Mouse (Mus musculus) mouse trophoblast stem cell (cell line): ENCODE measurements around the gene Ccdc117.
"Not testable (repeated sequence)": the region's sequence is repeated elsewhere in the genome, so short reads cannot be mapped to it uniquely, and the experiment has no call there.

ENCODE experiments used
- in situ Hi-C, 2 experiments: fragments of 300-500 bp; cut with MseI, MboI; formaldehyde crosslinking; loops; 2 replicates in 1 of 2; 3 replicates in 1 of 2; pipeline ENCODE4 v1.15.1; 2025

The Ccdc117 gene

GRCm38 (mm10) chr11:5533108-5533507 lies 8.9 kb downstream of the Ccdc117 start:
- in situ Hi-C loops, result no loop called here

DNA sequence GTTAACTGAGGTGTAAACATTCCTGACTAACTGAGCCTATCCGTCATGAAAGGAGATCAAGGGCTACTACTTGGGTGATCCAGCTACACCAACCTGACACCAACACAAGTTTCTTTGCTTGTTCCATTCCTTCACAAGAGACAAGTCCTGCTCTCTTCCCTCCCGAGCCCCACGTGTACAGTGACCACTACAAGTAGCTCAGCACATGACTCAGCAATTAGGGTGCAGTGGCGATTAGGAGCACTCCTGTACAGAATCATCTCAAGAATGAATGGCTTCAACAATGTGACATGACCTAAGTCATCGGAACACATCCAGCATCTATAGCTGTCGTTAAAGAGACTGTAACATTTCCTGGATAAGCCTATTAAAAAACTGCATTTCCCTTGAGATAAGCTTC lies 11.3 kb downstream of the Ccdc117 start:
- in situ Hi-C loops, result no loop called here

DNA sequence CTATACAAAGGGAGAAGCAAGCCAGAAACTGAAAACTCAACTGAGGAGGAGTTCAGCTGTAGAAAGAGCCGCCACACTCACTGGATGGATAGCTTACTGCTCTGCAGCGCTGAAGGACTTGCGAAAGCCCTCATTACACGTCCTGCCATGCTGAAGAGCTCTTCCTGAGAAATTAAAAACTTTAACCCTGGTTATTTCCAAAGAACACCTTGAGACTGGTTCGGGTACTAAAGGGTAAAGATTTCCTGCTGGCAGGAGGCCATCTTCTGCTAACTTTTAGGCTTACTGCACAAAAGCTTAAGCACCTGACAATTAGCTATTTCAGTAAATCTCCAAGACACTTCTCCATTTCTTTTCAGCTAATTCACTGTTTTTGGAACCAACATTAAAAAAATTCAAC lies 11.8 kb downstream of the Ccdc117 start:
- in situ Hi-C loops, result no loop called here

GRCm38 (mm10) chr11:5528841-5529240 lies 13.1 kb downstream of the Ccdc117 start:
- in situ Hi-C loops, result no loop called here

- in situ Hi-C loops, result no loop called here
Measured at GRCm38 (mm10) chr11:5527865-5528523, 14.0 kb downstream of the Ccdc117 start.

- in situ Hi-C loops, result no loop called here
Measured at GRCm38 (mm10) chr11:5526573-5527439, 15.2 kb downstream of the Ccdc117 start.

DNA sequence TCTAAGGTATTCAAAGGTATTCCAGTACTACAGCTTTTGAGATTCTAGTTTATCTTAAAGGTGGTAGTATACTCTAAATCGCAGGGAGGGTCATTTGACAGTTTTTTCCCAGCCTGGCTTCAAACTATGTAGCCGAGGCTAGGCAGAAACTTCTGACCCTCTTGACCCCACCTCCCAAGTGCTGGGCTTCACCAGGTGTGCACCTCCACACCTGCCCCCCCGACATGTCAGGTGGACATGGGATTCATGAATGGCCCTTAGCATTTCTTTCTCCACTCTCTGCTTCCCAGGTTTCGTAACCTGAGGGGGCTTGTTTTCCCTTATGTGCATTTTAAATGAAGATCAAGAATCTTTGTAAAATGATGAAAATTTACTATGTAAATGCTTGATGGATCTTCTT lies 16.6 kb downstream of the Ccdc117 start:
- in situ Hi-C loops, result no loop called here

DNA sequence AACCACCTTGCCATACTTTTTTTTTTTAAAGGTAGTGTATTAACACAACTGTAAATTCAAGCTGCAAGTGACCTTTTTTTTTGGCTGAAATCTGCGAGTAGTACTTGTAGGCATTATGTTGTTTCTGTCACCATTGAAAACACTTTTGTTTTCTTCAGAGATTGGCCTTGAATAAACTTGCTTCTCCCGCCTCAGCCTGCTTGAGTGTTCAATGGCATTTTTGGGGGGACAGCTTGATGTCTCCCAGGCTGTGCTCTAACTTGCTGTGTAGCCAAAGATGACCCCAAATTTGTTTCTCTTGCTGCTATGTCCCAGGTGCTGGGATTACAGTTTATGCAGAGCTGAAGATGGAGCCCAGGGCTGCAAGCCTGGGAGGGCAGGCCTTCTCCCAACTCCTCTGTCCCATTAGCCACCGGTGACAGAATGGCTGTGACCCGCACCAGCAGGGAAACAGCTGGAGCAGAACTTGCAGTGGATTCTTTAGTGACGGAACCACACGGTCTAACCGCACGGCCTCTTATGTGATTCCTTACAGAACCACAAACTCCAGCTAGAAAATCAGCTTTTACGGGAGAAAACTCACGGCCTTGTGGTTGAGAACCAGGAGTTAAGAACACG lies 19.1 kb downstream of the Ccdc117 start:
- in situ Hi-C loops, result no loop called here

GRCm38 (mm10) chr11:5521516-5522291 lies 20.3 kb downstream of the Ccdc117 start:
- in situ Hi-C loops, result no loop called here

DNA sequence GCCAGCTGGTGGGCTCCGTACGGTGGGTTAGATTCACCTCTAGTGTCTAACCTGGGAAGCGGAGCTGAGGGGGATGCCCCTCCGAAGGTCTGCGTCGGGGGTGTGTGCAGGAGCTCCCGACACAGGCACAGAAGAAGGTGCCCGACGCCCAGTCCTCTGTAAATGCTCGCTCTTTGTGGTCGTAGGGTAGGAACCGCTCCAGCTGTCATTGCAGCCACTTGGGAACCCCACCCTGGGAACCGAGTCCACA lies 20.8 kb downstream of the Ccdc117 start:
- in situ Hi-C loops, result no loop called here

- in situ Hi-C loops, result no loop called here
Measured at GRCm38 (mm10) chr11:5520412-5521265, 21.3 kb downstream of the Ccdc117 start, which contains the start of gene Xbp1. Gene Xbp1 (plus strand): TSS chr11:5520659.

- in situ Hi-C loops, result no loop called here
Measured at GRCm38 (mm10) chr11:5519681-5520080, 22.3 kb downstream of the Ccdc117 start.

DNA sequence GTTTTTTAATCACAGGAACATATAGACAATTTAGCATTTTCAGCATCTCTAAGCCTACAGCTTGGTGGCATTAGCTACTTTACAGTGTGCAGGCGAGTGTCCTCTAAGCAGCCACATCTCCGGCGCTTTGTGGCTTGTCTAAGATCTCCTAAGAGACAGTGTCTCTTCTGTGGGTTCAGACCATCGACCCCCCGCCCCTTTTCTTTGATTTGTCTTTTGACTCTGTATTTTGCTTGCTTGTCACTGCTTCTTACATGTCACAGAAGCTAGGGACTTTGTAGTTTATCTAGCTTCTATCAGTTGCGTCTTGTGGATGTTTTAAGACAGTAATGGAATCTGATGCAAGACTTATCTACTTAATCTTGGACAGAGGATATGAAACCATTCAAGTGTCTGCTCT lies 24.6 kb downstream of the Ccdc117 start:
- in situ Hi-C loops, result no loop called here

DNA sequence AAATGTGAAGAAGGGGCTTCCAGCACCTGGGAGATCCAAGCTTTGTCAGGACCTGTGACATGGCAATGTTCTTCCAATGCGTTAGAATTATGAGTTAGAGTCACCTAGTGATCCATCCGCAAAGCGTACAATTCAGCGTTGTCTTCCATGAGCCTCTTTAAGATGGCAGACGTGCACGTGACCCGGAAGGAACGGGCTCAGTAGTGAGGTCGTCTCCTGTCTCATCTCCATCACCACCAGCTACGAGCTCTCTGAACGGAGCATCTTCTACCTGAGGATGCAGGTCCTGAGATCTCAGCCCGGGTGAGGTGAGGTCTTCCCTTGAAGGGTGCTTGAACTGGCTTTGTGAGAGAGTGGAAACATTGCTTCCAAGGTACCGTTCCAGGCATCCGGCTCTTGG lies 25.4 kb downstream of the Ccdc117 start:
- in situ Hi-C loops, result no loop called here

GRCm38 (mm10) chr11:5516151-5516550 lies 25.8 kb downstream of the Ccdc117 start:
- in situ Hi-C loops, result no loop called here

GRCm38 (mm10) chr11:5515655-5516054 lies 26.3 kb downstream of the Ccdc117 start:
- in situ Hi-C loops, result no loop called here

DNA sequence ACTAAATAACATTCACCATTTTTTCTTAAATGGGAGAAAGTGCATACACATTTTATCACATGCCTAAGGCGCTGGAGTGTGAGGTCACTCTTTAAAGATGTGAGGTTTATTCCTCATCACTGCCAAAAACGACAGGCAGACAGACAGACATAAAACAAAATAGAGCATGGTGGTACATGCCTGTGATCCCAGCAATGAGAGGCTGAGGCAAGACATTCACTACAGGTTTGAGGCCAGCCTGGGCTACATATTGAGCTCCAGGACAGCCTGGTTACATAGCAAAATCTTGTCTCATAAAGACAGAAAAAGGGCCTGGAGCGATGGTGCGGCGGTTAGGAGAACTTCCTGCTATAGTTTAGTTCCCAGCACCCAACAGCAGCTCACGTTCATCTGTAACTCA lies 26.8 kb downstream of the Ccdc117 start:
- in situ Hi-C loops, result no loop called here

GRCm38 (mm10) chr11:5514091-5514490 lies 27.9 kb downstream of the Ccdc117 start:
- in situ Hi-C loops, result no loop called here

GRCm38 (mm10) chr11:5512961-5513360 lies 29.0 kb downstream of the Ccdc117 start:
- in situ Hi-C loops, result no loop called here

DNA sequence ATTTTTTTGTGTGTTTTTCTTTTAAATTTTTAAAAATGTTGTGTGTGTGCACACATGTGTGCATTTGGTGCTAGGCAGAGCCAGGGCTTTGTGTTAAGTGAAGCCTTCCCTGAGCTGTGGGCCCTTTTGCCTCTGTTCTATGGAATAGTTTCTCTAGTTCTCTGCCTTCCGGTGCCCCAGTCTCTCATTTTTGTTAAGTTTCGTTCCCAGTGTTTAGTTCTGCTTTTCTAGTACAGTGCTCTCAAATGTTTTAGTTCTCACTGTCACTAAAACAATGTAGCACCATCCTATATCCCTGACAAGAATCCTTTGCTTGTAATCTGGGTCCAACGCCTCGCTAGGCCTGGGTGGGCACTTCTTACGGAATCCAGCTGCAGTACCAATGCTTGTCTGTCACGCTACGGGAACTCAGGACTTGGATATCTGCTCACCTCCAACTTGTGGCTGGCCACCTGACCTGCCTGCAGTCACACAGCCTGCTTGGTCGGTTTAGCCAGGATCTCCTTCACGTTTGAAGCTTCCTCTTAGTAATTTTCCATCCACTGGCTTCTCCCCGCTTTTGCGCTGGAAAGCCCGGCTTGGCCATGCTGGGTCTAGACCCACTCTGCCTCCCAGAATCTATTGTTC lies 29.8 kb downstream of the Ccdc117 start:
- in situ Hi-C loops, result no loop called here

- in situ Hi-C loops, result not testable (repeated sequence)
Measured at GRCm38 (mm10) chr11:5510686-5511085, 31.3 kb downstream of the Ccdc117 start.
